Comparison of ENCODE assay signal across 8 mouse cellular contexts in the genomic region with DNA sequence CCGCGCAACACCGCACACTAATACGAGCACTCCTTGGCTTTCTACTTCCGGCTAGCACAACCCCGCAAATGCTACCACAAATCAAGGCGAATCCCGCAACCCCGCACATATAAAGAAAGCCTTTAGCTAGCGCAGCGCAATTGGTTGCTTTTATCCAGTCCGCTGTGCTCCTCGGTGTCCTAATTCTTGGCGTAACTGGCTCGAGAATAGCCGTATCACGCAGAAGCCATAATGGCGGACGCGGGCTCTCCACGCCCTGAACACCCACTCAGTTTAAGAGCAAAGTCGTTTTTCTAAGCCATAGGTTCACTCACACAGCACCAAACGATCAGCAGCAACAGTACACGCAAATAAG.
DNase-seq lines count a peak whose midpoint lies in the region; ATAC-seq and TF ChIP-seq lines count a peak whose summit lies in the region.
"Had no signal": no experiment of that assay in that cellular context is flagged by ENCODE, and none has a peak within 500 bp of the region (broad histone marks: within the 10 kb centered on the region; RNA-seq: fewer than 3 reads in every experiment).

No protein-coding gene starts in this region.

- H3K9me3 ChIP-seq in lung, embryonic 15.5 days = no peaks in the 10 kb centered on the region
- H3K9me3 ChIP-seq in forebrain, embryonic 16.5 days (ENCODE audit: control insufficient read depth, low read length) = no peaks in the 10 kb centered on the region
- no peaks in the 10 kb centered on the region for H3K9me3 ChIP-seq in limb, embryonic 14.5 days (ENCODE audit: control insufficient read depth, low read length)
- H3K9me3 ChIP-seq in neural tube, embryonic 14.5 days (ENCODE audit: control insufficient read depth, low read length) = no peaks in the 10 kb centered on the region

- H3K4me3 ChIP-seq in lung, embryonic 15.5 days = peak overlapping the region; percentile 48
- peak overlapping the region; percentile 51 for H3K4me3 ChIP-seq in forebrain, embryonic 16.5 days (replicated peaks; ENCODE audit: low read length)
- H3K4me3 ChIP-seq in limb, embryonic 14.5 days (replicated peaks; ENCODE audit: low read length) = peak overlapping the region; percentile 40
- H3K4me3 ChIP-seq in neural tube, embryonic 14.5 days (ENCODE audit: low read depth, low read length) = peak overlapping the region; percentile 38

- no peaks in the 10 kb centered on the region for H3K36me3 ChIP-seq in lung, embryonic 15.5 days
- H3K36me3 ChIP-seq in forebrain, embryonic 16.5 days (ENCODE audit: control insufficient read depth, insufficient read depth) = no peaks in the 10 kb centered on the region
- H3K36me3 ChIP-seq in limb, embryonic 14.5 days (ENCODE audit: control insufficient read depth, insufficient read depth, low read length) = no peaks in the 10 kb centered on the region
- H3K36me3 ChIP-seq in neural tube, embryonic 14.5 days (ENCODE audit: control insufficient read depth, insufficient read depth, low read length) = no peaks in the 10 kb centered on the region

- TF ChIP-seq POLR2A in limb, embryonic 14.5 days (IDR thresholded peaks at IDR 0.05; ENCODE audit: borderline replicate concordance, extremely low read depth, insufficient read depth, insufficient read length) = no peak

- WGBS in lung, embryonic 15.5 days = 59% methylated on average over 24 of the region's 24 CpGs
- WGBS in forebrain, embryonic 16.5 days = 59% methylated on average over 24 of the region's 24 CpGs
- 74% methylated on average over 24 of the region's 24 CpGs for WGBS in limb, embryonic 14.5 days
- WGBS in neural tube, embryonic 14.5 days = 74% methylated on average over 24 of the region's 24 CpGs

- no peaks in the 10 kb centered on the region for H3K4me1 ChIP-seq in lung, embryonic 15.5 days
- peaks cover 3% of the 10 kb centered on the region; the same call in 1 of the 2 replicates for H3K4me1 ChIP-seq in forebrain, embryonic 16.5 days (replicated peaks; ENCODE audit: control insufficient read depth, insufficient read depth, low read length)
- no peaks in the 10 kb centered on the region for H3K4me1 ChIP-seq in limb, embryonic 14.5 days (ENCODE audit: control insufficient read depth, insufficient read depth, low read length)
- no peaks in the 10 kb centered on the region for H3K4me1 ChIP-seq in neural tube, embryonic 14.5 days (ENCODE audit: control insufficient read depth, insufficient read depth, low read length)

- ATAC-seq in lung, embryonic 15.5 days (ENCODE audit: borderline replicate concordance, extremely low read depth, low FRiP score, low TSS enrichment) = no peak
- ATAC-seq in forebrain, embryonic 16.5 days = 0 out of 2 replicates have a peak, but pooled peaks have one; percentile 8
- no peak for ATAC-seq in limb, embryonic 14.5 days (ENCODE audit: low FRiP score, low read depth)
- peak; percentile 58 for ATAC-seq in neural tube, embryonic 14.5 days (ENCODE audit: low read depth)

- no peaks in the 10 kb centered on the region for H3K27me3 ChIP-seq in lung, embryonic 15.5 days
- no peaks in the 10 kb centered on the region for H3K27me3 ChIP-seq in forebrain, embryonic 16.5 days (replicated peaks; ENCODE audit: control insufficient read depth, insufficient read depth, low read length)
- H3K27me3 ChIP-seq in limb, embryonic 14.5 days (ENCODE audit: control insufficient read depth, insufficient read depth, low read length) = no peaks in the 10 kb centered on the region
- H3K27me3 ChIP-seq in neural tube, embryonic 14.5 days (ENCODE audit: control insufficient read depth, insufficient read depth, low read length) = no peaks in the 10 kb centered on the region

- H3K4me2 ChIP-seq in lung, embryonic 15.5 days = peak overlapping the region; percentile 35; the same call in 1 of the 2 replicates
- H3K4me2 ChIP-seq in forebrain, embryonic 16.5 days (ENCODE audit: low read length) = peak overlapping the region; percentile 25
- no peak overlapping the region for H3K4me2 ChIP-seq in limb, embryonic 14.5 days (replicated peaks; ENCODE audit: low read depth, low read length, severe bottlenecking)
- peak overlapping the region; percentile 41; the same call in 1 of the 2 replicates for H3K4me2 ChIP-seq in neural tube, embryonic 14.5 days (ENCODE audit: low read depth, low read length)

- peak overlapping the region; percentile 76 for H3K27ac ChIP-seq in lung, embryonic 15.5 days
- H3K27ac ChIP-seq in forebrain, embryonic 16.5 days (ENCODE audit: low read length) = peak overlapping the region; percentile 83
- peak overlapping the region; percentile 81 for H3K27ac ChIP-seq in limb, embryonic 14.5 days (replicated peaks; ENCODE audit: low read depth, low read length)
- H3K27ac ChIP-seq in neural tube, embryonic 14.5 days (ENCODE audit: low read depth, low read length) = peak overlapping the region; percentile 57; the same call in 1 of the 2 replicates

- DNase-seq in lung, postnatal 10 days = no peak
- DNase-seq in limb, embryonic 14.5 days (ENCODE audit: low spot score) = no peak
- DNase-seq in layer of hippocampus, adult 11-12 months (ENCODE audit: low spot score) = no peak
- DNase-seq in urinary bladder, postnatal 10 days (ENCODE audit: low spot score) = no peak
- DNase-seq: kidney, postnatal 10 days had no signal

- H3K9ac ChIP-seq in lung, embryonic 15.5 days = peak overlapping the region; percentile 47
- H3K9ac ChIP-seq in forebrain, embryonic 16.5 days (replicated peaks; ENCODE audit: low read depth, low read length) = peak overlapping the region; percentile 60
- H3K9ac ChIP-seq in limb, embryonic 14.5 days (ENCODE audit: low read depth, low read length, severe bottlenecking) = peak overlapping the region; percentile 53
- H3K9ac ChIP-seq in neural tube, embryonic 14.5 days (replicated peaks; ENCODE audit: low read depth, low read length) = peak overlapping the region; percentile 47

Comparison
In these comparisons a context has a peak if more than half of its experiments do, and no peak if none do; other contexts are left out.
1. ATAC-seq: peak in forebrain, embryonic 16.5 days (single experiment) and neural tube, embryonic 14.5 days (single experiment); none in lung, embryonic 15.5 days (single experiment) and limb, embryonic 14.5 days (single experiment).
2. Peak in every context shown above with its lines, with median percentiles within 50 percentile points of each other: H3K27ac ChIP-seq, H3K4me3 ChIP-seq and H3K9ac ChIP-seq.